Mouse (Mus musculus) hindbrain, embryonic 16.5 days (tissue): ENCODE measurements around the gene Cln6. TPM values are rescaled to one million over a fixed set of nuclear protein-coding genes. Genes with fewer than 3 reads are reported as not detected.

Experiments
- polyA plus RNA-seq: library from polyadenylated mRNA; unstranded; fragments of >200 nt; fragmentation: Nextera tagmentation; extraction: Ambion mirVana; gene quantifications from 2 replicates; pipeline ENCODE4 v1.2.1, GENCODE M21; 2015

Gene Cln6
- polyA plus RNA-seq, 1 experiment from 2014 or later, result 6.7 TPM

Other genes with a start within 250 kb of the Cln6 start
- 1.1 and 2.0 TPM in 2 replicates for gene Itga11, start 161.0 kb upstream of the Cln6 start, polyA plus RNA-seq
- 44.5 and 55.2 TPM in 2 replicates for gene Fem1b, start 26.9 kb upstream of the Cln6 start, polyA plus RNA-seq
- gene Calml4, start 19.3 kb downstream of the Cln6 start, polyA plus RNA-seq, result 22.8 and 23.5 TPM in 2 replicates
- 53.6 and 57.2 TPM in 2 replicates for gene Pias1, start 149.1 kb downstream of the Cln6 start, polyA plus RNA-seq